Mouse (Mus musculus) ES-Bruce4 (cell line): ENCODE data around the gene Gtpbp1. TPM values are rescaled to one million over a fixed set of nuclear protein-coding genes. Genes with fewer than 3 reads are reported as not detected.

Source experiments
- H3K27ac ChIP-seq: 2 replicates; pipeline ENCODE4 v1.5.1; 2012; ENCODE audit warnings: low read length, inconsistent platforms; ENCODE audit not compliant: insufficient read depth
- H3K27me3 ChIP-seq: 2 replicates; pipeline ENCODE4 v1.6.1; 2012; ENCODE audit warnings: mild to moderate bottlenecking, low read length, inconsistent platforms; ENCODE audit not compliant: control insufficient read depth, poor library complexity, insufficient read depth, severe bottlenecking
- H3K36me3 ChIP-seq: 2 replicates; pipeline ENCODE4 v1.6.1; 2012; ENCODE audit warnings: inconsistent platforms, mild to moderate bottlenecking, low read length, moderate library complexity; ENCODE audit not compliant: control insufficient read depth, poor library complexity, insufficient read depth, severe bottlenecking
- H3K4me1 ChIP-seq: one replicate; pipeline ENCODE4 v1.8.1; 2011; ENCODE audit warnings: low read length; ENCODE audit not compliant: control insufficient read depth, insufficient read depth
- H3K4me3 ChIP-seq: 2 replicates; pipeline ENCODE4 v1.5.1; 2011; ENCODE audit warnings: low read depth, mild to moderate bottlenecking, low read length
- H3K9ac ChIP-seq: 2 replicates; pipeline ENCODE4 v1.6.1; 2012; ENCODE audit warnings: low read depth, mild to moderate bottlenecking, inconsistent platforms; ENCODE audit not compliant: poor library complexity, severe bottlenecking
- H3K9me3 ChIP-seq: replicated peaks from 2 replicates; pipeline ENCODE4 v1.6.1; 2012; ENCODE audit warnings: mild to moderate bottlenecking, low read length, inconsistent platforms; ENCODE audit not compliant: control insufficient read depth, poor library complexity, insufficient read depth, severe bottlenecking
- CTCF ChIP-seq: IDR thresholded peaks from one replicate; pipeline ENCODE4 v1.8.1; 2011; ENCODE audit warnings: low read depth, low read length
- EP300 ChIP-seq: IDR thresholded peaks from 2 replicates; pipeline ENCODE4 v1.6.1; 2011; ENCODE audit warnings: low read depth, low read length; ENCODE audit not compliant: insufficient read depth
- POLR2A ChIP-seq: IDR thresholded peaks from one replicate; pipeline ENCODE4 v1.8.1; 2011; ENCODE audit warnings: low read length; ENCODE audit not compliant: insufficient read depth
- polyA plus RNA-seq: library from polyadenylated mRNA; stranded (reverse); fragments of >200 nt; gene quantifications from 2 replicates; pipeline ENCODE4 v1.2.4, GENCODE M21; 2011; ENCODE audit warnings: low read depth; ENCODE audit not compliant: missing spikeins, insufficient read depth, insufficient read length

The Gtpbp1 gene
- polyA plus RNA-seq, 1 experiment: 32.4 TPM

GRCm38 (mm10) chr15:79656451-79656850 is 34.2 kb upstream of the Gtpbp1 start:
- H3K27me3 ChIP-seq: no peaks in the 10 kb centered on the region

DNA sequence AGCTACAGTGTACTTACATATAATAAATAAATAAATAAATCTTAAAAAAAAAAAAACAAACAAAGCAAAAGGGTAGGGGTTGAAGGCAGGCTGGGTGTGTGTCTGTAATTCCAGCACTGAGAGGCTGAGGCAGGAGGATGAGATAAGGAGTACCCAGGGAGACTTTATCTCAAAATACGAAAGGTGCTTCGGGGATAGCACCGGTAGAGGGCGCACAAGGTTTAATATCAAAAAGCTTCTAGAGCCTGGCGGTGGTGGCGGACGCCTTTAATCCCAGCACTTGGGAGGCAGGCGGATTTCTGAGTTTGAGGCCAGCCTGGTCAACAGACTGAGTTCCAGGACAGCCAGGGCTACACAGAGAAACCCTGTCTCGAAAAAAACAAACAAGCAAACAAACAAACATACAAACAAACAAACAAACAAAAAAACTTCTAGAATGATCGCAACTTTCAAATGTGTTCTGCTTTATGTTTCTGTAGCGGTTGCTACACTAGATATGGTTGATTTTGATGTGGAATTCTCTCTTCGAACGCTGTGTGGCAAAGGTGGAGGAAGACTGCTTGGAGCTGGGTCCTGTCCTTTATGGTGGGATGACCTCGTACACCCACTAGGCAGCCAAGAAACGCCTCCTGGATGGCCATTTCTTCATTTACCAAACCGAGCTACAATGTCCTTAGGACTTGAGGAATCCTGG is 32.7 kb upstream of the Gtpbp1 start:
- Histone ChIP-seq H3K9ac (peak overlapping the region; percentile 46; the same call in 1 of the 2 replicates), H3K27ac (peak overlapping the region; percentile 5; the same call in 1 of the 2 replicates), H3K27me3 (no peaks in the 10 kb centered on the region), H3K4me1 (no peaks in the 10 kb centered on the region), H3K4me3 (peak overlapping the region; percentile 85), H3K36me3 (no peaks in the 10 kb centered on the region), H3K9me3 (no peaks in the 10 kb centered on the region)
- no peak for TF ChIP-seq EP300
- peak; percentile 20 for TF ChIP-seq CTCF

More at GRCm38 (mm10) chr15:79656451-79656850, 34.2 kb upstream of the Gtpbp1 start:
- TF ChIP-seq CTCF: no peak
- no peak for TF ChIP-seq EP300
- no peak for TF ChIP-seq POLR2A
- no peak overlapping the region for H3K4me3 ChIP-seq
- H3K4me1 ChIP-seq: no peaks in the 10 kb centered on the region
- no peaks in the 10 kb centered on the region for H3K9me3 ChIP-seq
- H3K27ac ChIP-seq: no peak overlapping the region
- H3K9ac ChIP-seq: no peak overlapping the region
- no peaks in the 10 kb centered on the region for H3K36me3 ChIP-seq

- TF ChIP-seq POLR2A (peak; percentile 64), CTCF (no peak)
- no peaks in the 10 kb centered on the region for H3K9me3 ChIP-seq
- no peaks in the 10 kb centered on the region for H3K27me3 ChIP-seq
- H3K4me3 ChIP-seq: peak within 1 kb of the TSS; percentile 88
- no peaks in the 10 kb centered on the region for H3K4me1 ChIP-seq
- H3K36me3 ChIP-seq: no peaks in the 10 kb centered on the region
- H3K27ac ChIP-seq: peak within 1 kb of the TSS; percentile 60
- H3K9ac ChIP-seq: peak within 1 kb of the TSS; percentile 46
Measured at GRCm38 (mm10) chr15:79658531-79659375, 31.9 kb upstream of the Gtpbp1 start, which contains the start of the genes Fam227a and Cby1. Fam227a (minus strand) TSS chr15:79658956. Cby1 (plus strand) TSS chr15:79659199.

DNA sequence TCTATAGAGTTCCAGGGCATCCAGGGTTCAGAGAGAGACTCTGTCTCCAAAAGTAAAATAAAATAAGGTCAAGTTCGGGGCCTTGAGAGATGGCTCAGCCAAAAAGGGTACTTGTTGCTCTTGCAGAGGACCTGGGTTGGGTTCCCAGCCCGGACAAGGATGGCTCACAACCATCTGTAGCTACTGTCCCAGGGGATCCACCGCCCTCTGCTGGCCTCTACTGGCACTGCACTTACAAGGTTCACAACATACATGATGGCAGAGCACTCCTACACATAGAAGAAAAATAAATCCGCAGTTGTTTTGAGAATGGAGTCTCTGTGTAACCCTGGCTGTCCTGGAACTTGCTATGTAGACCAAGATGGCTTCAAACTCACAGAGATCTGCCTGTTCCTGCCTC is 28.8 kb upstream of the Gtpbp1 start:
- Histone ChIP-seq H3K36me3 (no peaks in the 10 kb centered on the region), H3K27me3 (no peaks in the 10 kb centered on the region), H3K4me3 (no peak overlapping the region), H3K9ac (no peak overlapping the region), H3K9me3 (no peaks in the 10 kb centered on the region), H3K4me1 (no peaks in the 10 kb centered on the region), H3K27ac (no peak overlapping the region)
- TF ChIP-seq POLR2A (no peak), EP300 (no peak), CTCF (peak; percentile 77)

DNA sequence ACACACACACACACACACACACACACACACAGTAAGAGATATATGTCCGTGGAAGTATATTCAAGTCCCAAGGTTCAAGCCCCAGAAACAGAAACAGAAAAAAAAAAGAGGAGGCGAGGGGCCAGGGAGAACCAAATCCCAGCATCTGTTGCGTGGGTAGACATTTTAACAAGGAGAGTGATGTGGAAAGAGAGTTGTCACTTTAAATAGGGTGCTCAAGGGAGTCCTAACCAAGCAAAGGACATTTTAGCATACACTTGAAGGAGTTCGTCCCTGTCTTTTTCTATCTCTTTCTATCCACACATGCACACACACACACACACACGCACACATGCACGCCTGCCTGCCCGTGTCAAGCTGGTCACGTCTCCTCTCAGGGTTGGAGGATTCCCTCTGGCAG is 26.0 kb upstream of the Gtpbp1 start:
- Histone ChIP-seq H3K4me3 (no peak overlapping the region), H3K27ac (no peak overlapping the region), H3K27me3 (no peaks in the 10 kb centered on the region), H3K9ac (no peak overlapping the region), H3K9me3 (no peaks in the 10 kb centered on the region), H3K36me3 (peaks cover 2% of the 10 kb centered on the region; the same call in 1 of the 2 replicates), H3K4me1 (no peaks in the 10 kb centered on the region)
- TF ChIP-seq CTCF (no peak), POLR2A (no peak), EP300 (no peak)

GRCm38 (mm10) chr15:79669195-79669594 is 21.4 kb upstream of the Gtpbp1 start:
- Histone ChIP-seq H3K9ac (no peak overlapping the region), H3K27ac (no peak overlapping the region), H3K4me1 (no peaks in the 10 kb centered on the region), H3K36me3 (peaks cover 27% of the 10 kb centered on the region), H3K9me3 (no peaks in the 10 kb centered on the region), H3K27me3 (no peaks in the 10 kb centered on the region), H3K4me3 (no peak overlapping the region)
- TF ChIP-seq CTCF (peak; percentile 10), EP300 (no peak)
